Mouse (Mus musculus): ENCODE measurements around the gene Vcp. TPM values are rescaled to one million over a fixed set of nuclear protein-coding genes. Genes with fewer than 3 reads are reported as not detected.

Gene Vcp
- polyA plus RNA-seq, 1 experiment from 2014 or later = 356 TPM

GRCm38 (mm10) chr4:43043644-43044357 is 43.5 kb upstream of the Vcp start:
- ATAC-seq (replicated peaks; ENCODE audit: low FRiP score, low read depth) (no peak), DNase-seq (ENCODE audit: low spot score) (peak; percentile 84)
- Histone ChIP-seq H3K36me3 (ENCODE audit: insufficient read depth, low read length) (no peaks in the 10 kb centered on the region), H3K9me3 (replicated peaks; ENCODE audit: low read length) (no peaks in the 10 kb centered on the region), H3K4me2 (ENCODE audit: low read length) (peak overlapping the region; percentile 82), H3K4me1 (replicated peaks; ENCODE audit: insufficient read depth, low read length) (peaks cover 24% of the 10 kb centered on the region), H3K27ac (peak overlapping the region; percentile 81), H3K9ac (ENCODE audit: low read depth, low read length) (0 out of 2 replicates have a peak overlapping the region, but pooled peaks have one; percentile 55), H3K27me3 (ENCODE audit: insufficient read depth, low read length) (no peaks in the 10 kb centered on the region), H3K4me3 (replicated peaks; ENCODE audit: low read depth, low read length) (no peak overlapping the region)
- TF ChIP-seq CTCF (IDR thresholded peaks at IDR 0.05; ENCODE audit: low read depth) = no peak
- WGBS = 20% methylated on average over 7 of the region's 7 CpGs

- no peak for ATAC-seq (replicated peaks; ENCODE audit: low FRiP score, low read depth)
- WGBS = 67% methylated on average over 9 of the region's 9 CpGs
- 0 out of 2 replicates have a peak overlapping the region, but pooled peaks have one; percentile 31 for H3K27ac ChIP-seq
These were observed 40.7 kb upstream of the Vcp start for GRCm38 (mm10) chr4:43040881-43041547.

GRCm38 (mm10) chr4:43040114-43040572 is 39.8 kb upstream of the Vcp start:
- H3K9ac ChIP-seq (ENCODE audit: low read depth, low read length) = peak overlapping the region; percentile 67
- TF ChIP-seq CTCF (IDR thresholded peaks at IDR 0.05; ENCODE audit: low read depth) = peak; percentile 37; the same call in 1 of the 2 replicates
- no peaks in the 10 kb centered on the region for H3K27me3 ChIP-seq (ENCODE audit: insufficient read depth, low read length)
- peaks cover 6% of the 10 kb centered on the region for H3K36me3 ChIP-seq (ENCODE audit: insufficient read depth, low read length)
- peak overlapping the region; percentile 63 for H3K27ac ChIP-seq
- peaks cover 24% of the 10 kb centered on the region for H3K4me1 ChIP-seq (replicated peaks; ENCODE audit: insufficient read depth, low read length)
- peak; percentile 100 for DNase-seq (ENCODE audit: low spot score)
- WGBS = 0% methylated on average over 25 of the region's 25 CpGs
- H3K4me3 ChIP-seq (replicated peaks; ENCODE audit: low read depth, low read length) = peak overlapping the region; percentile 52
- peak overlapping the region; percentile 70 for H3K4me2 ChIP-seq (ENCODE audit: low read length)
- ATAC-seq (replicated peaks; ENCODE audit: low FRiP score, low read depth) = peak; percentile 97
- H3K9me3 ChIP-seq (replicated peaks; ENCODE audit: low read length) = no peaks in the 10 kb centered on the region

More at GRCm38 (mm10) chr4:43040881-43041547, 40.7 kb upstream of the Vcp start:
- Histone ChIP-seq H3K4me3 (replicated peaks; ENCODE audit: low read depth, low read length) (no peak overlapping the region), H3K4me2 (ENCODE audit: low read length) (no peak overlapping the region), H3K9me3 (replicated peaks; ENCODE audit: low read length) (no peaks in the 10 kb centered on the region), H3K27me3 (ENCODE audit: insufficient read depth, low read length) (no peaks in the 10 kb centered on the region), H3K36me3 (ENCODE audit: insufficient read depth, low read length) (peaks cover 5% of the 10 kb centered on the region), H3K9ac (ENCODE audit: low read depth, low read length) (no peak overlapping the region), H3K4me1 (replicated peaks; ENCODE audit: insufficient read depth, low read length) (peaks cover 27% of the 10 kb centered on the region)
- TF ChIP-seq CTCF (IDR thresholded peaks at IDR 0.05; ENCODE audit: low read depth) = no peak
- DNase-seq (ENCODE audit: low spot score) = no peak

GRCm38 (mm10) chr4:43039609-43040008 is 39.3 kb upstream of the Vcp start:
- WGBS = 5% methylated on average over 11 of the region's 11 CpGs
- Histone ChIP-seq H3K27me3 (ENCODE audit: insufficient read depth, low read length) (no peaks in the 10 kb centered on the region), H3K4me1 (replicated peaks; ENCODE audit: insufficient read depth, low read length) (peaks cover 19% of the 10 kb centered on the region), H3K27ac (peak overlapping the region; percentile 63), H3K36me3 (ENCODE audit: insufficient read depth, low read length) (peaks cover 9% of the 10 kb centered on the region), H3K9ac (ENCODE audit: low read depth, low read length) (peak overlapping the region; percentile 67), H3K9me3 (replicated peaks; ENCODE audit: low read length) (no peaks in the 10 kb centered on the region), H3K4me3 (replicated peaks; ENCODE audit: low read depth, low read length) (peak overlapping the region; percentile 52), H3K4me2 (ENCODE audit: low read length) (peak overlapping the region; percentile 70)
- ATAC-seq (replicated peaks; ENCODE audit: low FRiP score, low read depth) (no peak; the same call in 1 of the 2 replicates), DNase-seq (ENCODE audit: low spot score) (no peak)
- no peak for TF ChIP-seq CTCF (IDR thresholded peaks at IDR 0.05; ENCODE audit: low read depth)

- H3K4me1 ChIP-seq (replicated peaks; ENCODE audit: insufficient read depth, low read length) = peaks cover 11% of the 10 kb centered on the region; the same call in 1 of the 2 replicates
- DNase-seq (ENCODE audit: low spot score) = peak; percentile 39
- peaks cover 16% of the 10 kb centered on the region for H3K36me3 ChIP-seq (ENCODE audit: insufficient read depth, low read length)
- no peaks in the 10 kb centered on the region for H3K27me3 ChIP-seq (ENCODE audit: insufficient read depth, low read length)
- TF ChIP-seq CTCF (IDR thresholded peaks at IDR 0.05; ENCODE audit: low read depth) = no peak
- ATAC-seq (replicated peaks; ENCODE audit: low FRiP score, low read depth) = no peak
- WGBS = 49% methylated on average over 15 of the region's 15 CpGs
- H3K4me2 ChIP-seq (ENCODE audit: low read length) = peak overlapping the region; percentile 70
- peak overlapping the region; percentile 52 for H3K4me3 ChIP-seq (replicated peaks; ENCODE audit: low read depth, low read length)
- peak overlapping the region; percentile 67 for H3K9ac ChIP-seq (ENCODE audit: low read depth, low read length)
- peak overlapping the region; percentile 63 for H3K27ac ChIP-seq
- H3K9me3 ChIP-seq (replicated peaks; ENCODE audit: low read length) = no peaks in the 10 kb centered on the region
These were observed 38.5 kb upstream of the Vcp start for GRCm38 (mm10) chr4:43038567-43039495.
